Mouse (Mus musculus) v-Abl transformed pro-B cells (cell line): ENCODE results near the gene Aqp9.

Source experiments
- in situ Hi-C, 2 experiments: fragments of 400-800 bp; cut with MboI; formaldehyde crosslinking; loops; one replicate each; pipeline ENCODE4 v1.15.1; 2025; ENCODE audit not compliant: unreplicated experiment in 2 of 2

Aqp9 gene

DNA sequence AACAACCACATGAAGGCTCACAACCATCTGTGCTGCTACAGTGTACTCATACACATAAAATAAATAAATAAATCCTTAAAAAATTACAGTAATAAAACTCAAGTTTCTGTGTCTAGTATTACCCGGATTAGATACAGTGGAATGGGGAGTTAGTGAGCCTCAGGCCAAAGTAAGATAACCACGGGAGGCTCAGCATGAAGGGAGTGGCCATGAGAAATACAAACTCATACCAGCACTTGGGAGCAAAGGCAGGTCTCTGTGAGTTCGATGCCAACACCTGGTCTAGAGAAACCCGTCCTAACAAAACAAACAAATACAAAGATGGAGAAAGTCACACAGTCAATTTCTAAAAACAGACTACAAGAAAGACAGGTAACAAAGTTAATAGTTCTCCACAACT is 18.3 kb downstream of the Aqp9 start:
- in situ Hi-C loops, result no loop called here

DNA sequence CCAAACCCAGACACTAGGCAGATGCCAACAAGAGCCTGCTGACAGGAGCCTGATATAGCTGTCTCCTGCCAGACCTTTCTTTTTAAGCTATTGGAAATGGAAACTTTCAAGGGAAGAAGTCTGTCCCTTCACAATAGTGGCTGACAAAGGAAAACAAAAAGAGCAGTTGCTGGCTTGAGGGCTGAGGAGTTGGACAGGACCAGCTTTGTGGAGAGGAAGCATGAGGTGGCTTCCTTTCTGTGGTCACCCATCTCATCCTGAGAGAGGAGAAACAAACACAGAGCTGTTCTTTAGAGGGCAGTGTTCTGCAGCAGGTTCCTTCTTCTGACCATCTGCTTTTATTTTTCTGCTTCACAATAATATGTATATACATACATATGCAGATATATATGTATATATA is 19.6 kb downstream of the Aqp9 start:
- in situ Hi-C loops, result loop anchor here (25.0 kb wide), 1 partner anchor 1037 kb away; no protein-coding TSS in a partner anchor

DNA sequence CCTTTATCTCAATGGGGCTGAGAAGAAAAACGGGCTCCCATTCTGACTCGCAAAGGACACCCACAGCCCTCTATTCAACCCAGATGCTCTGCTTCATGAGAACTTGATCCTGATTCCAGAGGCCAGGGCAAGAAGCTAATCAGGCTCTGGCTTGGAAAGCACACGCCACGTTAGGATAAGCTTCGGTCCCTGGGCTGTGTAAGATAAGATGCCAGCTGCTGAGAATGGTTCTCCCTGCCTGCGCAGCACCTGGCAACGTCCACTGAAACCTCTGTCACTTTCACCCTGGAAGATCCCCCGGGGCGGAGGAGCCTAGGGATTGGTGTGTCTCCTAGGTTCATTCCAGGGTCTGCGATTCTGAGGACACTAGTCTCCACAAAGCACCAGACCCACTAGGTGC is 22.3 kb downstream of the Aqp9 start:
- in situ Hi-C loops, result loop anchor here (25.0 kb wide), 1 partner anchor 1034 kb away; no protein-coding TSS in a partner anchor

DNA sequence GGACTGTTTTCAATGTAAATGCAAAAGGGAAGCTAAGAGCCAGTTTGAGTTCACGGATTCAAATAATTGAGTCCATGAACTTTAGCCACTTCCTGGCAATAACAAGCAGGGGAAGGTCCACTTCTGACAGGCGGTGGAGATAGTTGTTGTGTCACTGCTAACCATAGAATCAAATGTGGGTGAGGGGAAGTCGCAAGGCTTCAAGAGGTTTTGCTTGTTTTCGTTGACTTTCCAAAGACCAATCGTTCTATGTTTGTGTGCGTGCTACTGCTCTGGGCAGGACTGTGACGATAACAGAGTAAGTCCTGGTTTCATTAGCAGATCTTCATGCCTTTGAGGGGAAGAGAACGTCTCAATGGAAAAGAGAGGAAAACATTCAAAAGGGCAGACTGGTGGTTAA is 28.3 kb downstream of the Aqp9 start:
- in situ Hi-C loops, result loop anchor here (25.0 kb wide), 1 partner anchor 1028 kb away; no protein-coding TSS in a partner anchor

- in situ Hi-C loops, result loop anchor here (10.0 to 25.0 kb wide), 2 partner anchors 476 to 1027 kb away; no protein-coding TSS in a partner anchor
Observed at GRCm38 (mm10) chr9:71138936-71139335, 29.5 kb downstream of the Aqp9 start.

DNA sequence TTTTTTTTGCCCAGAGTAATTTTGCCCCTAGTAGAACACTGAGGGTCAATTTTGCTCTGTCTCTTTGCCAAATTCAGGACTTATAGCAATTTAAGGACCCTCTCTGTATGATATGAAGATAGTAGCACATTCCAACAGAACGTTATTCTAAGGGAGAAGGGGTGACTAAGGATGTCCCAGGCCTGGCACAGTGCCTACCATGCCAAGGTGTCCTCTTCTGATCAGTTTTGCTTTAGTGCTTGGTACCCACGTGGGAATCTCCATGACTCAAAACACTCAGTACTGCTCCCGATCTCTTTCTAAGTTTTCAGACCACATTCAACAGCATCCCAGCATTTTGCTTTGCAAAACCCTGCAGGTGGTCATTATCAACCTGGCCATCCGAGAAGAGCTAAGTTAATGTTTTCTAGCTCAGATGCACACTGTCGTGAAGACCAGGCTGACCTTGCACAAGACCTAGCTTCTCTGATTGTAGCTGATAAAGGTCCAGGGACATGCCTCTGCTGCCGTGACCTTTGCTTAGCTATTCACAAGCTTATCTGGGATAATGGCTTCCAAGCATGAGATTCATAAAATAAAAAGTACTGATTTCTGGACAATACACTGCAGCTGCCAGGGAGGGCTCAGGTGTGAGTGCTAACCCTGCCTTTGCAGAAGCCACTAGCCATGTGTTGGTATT is 31.1 kb downstream of the Aqp9 start:
- in situ Hi-C loops, result loop anchor here (10.0 to 25.0 kb wide), 2 partner anchors 477 to 1025 kb away; no protein-coding TSS in a partner anchor

DNA sequence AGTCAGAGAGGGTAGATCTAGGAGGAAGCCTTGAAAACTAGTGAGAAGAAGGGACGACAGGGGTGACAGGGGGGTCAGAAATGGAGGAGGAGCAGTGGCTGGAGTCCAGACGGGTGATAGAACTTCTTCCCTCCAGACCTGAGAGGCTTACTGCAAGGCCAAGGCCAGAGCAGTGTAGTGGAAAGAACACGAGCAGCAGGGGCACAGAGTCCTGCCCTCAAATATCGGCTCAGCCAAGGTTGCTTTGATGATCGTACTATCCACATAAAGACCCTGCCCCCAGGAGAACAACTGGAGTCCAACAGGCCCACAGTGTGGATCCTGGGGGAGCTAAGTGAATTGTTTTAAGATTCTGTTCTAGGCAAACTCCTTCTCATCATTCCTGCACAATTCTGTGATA is 33.4 kb downstream of the Aqp9 start:
- in situ Hi-C loops, result loop anchor here (10.0 to 25.0 kb wide), 2 partner anchors 480 to 1023 kb away; no protein-coding TSS in a partner anchor

DNA sequence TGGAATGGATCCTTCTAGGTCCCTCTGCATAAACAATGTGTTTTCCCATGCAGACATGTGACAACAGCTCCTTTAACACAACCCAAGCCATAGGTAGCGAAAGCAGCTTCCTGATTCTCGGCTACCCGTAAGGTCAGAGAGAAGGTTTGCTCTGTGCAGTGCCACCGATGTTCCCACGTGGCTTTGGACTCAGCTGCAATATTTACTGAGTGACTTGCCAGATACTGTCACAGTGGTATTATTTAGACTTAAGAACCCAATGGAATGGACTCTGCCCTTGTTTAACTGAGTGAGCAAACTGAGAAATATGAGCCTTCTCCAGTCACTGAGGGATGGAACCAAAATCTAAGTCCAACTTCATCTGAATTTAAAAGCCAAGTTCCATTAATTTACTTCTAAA is 35.3 kb downstream of the Aqp9 start:
- in situ Hi-C loops, result loop anchor here (10.0 to 25.0 kb wide), 2 partner anchors 482 to 1021 kb away; no protein-coding TSS in a partner anchor

- in situ Hi-C loops, result loop anchor here (10.0 to 25.0 kb wide), 2 partner anchors 483 to 1020 kb away; no protein-coding TSS in a partner anchor
Observed at GRCm38 (mm10) chr9:71131822-71132221, 36.7 kb downstream of the Aqp9 start.

- in situ Hi-C loops, result loop anchor here (10.0 to 25.0 kb wide), 2 partner anchors 724 to 1017 kb away; no protein-coding TSS in a partner anchor
Observed at GRCm38 (mm10) chr9:71128911-71129310, 39.6 kb downstream of the Aqp9 start.

DNA sequence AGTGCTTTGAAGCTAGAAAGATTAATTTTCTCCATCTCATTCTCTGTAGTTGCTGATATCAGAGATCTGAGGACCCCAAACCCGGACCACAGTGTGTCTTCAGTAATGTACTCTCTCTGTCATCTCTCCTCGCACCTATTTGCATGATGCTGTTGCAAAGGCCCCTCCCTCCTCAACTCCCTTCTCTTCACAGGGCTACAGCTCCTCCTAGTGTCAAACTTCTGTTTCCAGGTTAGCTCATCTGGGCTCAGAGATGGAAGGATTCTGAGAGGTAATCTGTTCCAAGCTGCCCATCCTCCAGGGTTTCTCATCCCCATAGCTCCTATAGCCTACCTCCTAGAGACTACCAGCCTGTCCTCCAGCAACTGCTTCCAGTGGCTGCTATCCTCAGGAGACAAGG is 42.3 kb downstream of the Aqp9 start:
- in situ Hi-C loops, result loop anchor here (10.0 to 25.0 kb wide), 2 partner anchors 721 to 1014 kb away; no protein-coding TSS in a partner anchor

DNA sequence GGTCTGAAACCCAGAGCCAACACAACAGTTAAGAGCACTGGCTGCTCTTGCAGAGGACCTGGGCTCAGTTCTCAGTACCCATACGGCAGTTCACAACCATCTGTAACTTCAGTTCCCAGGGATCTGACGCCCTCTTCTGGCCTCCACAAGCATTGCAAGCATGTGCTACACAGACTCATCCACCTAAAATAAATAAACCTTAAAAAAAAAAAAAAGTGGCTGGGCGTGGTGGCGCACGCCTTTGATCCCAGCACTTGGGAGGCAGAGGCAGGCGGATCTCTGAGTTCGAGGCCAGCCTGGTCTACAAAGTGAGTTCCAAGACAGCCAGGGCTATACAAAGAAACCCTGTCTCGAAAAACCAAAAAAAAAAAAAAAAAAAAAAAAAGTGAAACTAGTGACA is 45.4 kb downstream of the Aqp9 start:
- in situ Hi-C loops, result loop anchor here in 1 of 2 experiments (10.0 kb wide), 1 partner anchor 718 kb away; no protein-coding TSS in a partner anchor

- in situ Hi-C loops, result loop anchor here in 1 of 2 experiments (10.0 kb wide), 1 partner anchor 716 kb away; no protein-coding TSS in a partner anchor
Observed at GRCm38 (mm10) chr9:71120924-71121323, 47.6 kb downstream of the Aqp9 start.

DNA sequence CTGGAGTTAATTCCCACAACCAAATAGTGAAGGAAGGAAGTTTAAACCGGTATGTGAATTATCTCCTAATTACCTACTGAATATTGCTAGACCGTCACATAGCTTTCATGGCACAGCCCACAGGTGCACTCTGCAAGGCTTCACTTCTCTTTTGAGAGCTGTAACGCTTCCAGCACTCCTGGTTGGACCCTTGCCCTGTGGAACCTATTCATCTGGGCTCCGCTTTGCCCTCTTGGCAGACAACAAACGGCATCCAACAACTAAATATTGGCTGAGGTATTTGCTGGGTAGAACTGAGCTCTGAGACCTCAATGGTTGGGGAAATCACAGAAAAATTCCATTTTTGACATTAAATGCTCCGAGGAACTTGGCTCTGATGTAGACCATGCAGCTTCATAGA is 55.3 kb downstream of the Aqp9 start:
- in situ Hi-C loops, result no loop called here

GRCm38 (mm10) chr9:71103521-71103920 is 65.0 kb downstream of the Aqp9 start:
- in situ Hi-C loops, result no loop called here

DNA sequence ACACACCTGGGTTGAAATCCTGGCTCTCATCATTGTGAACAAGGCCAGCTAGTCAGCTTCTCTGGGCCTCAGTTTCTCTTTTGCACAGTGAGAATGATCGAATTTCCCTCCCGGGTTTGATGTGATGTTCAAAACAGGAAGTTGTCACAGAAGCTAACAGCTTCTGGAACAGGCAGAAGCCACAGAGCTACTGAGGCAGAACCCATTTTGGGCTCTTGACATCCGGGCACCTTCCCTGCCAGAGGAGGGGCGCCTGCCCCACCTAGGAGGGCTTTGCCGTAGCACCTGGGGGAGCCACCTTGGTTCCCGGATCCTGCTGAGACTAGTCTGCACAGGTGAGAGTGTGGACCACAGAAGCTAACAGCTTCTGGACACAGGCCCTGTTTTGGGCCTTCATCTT is 74.4 kb downstream of the Aqp9 start:
- in situ Hi-C loops, result loop anchor here (10.0 kb wide), 2 partner anchors 329 to 689 kb away; no protein-coding TSS in a partner anchor

- in situ Hi-C loops, result loop anchor here (10.0 kb wide), 2 partner anchors 327 to 687 kb away; no protein-coding TSS in a partner anchor
Observed at GRCm38 (mm10) chr9:71092038-71092437, 76.4 kb downstream of the Aqp9 start.

DNA sequence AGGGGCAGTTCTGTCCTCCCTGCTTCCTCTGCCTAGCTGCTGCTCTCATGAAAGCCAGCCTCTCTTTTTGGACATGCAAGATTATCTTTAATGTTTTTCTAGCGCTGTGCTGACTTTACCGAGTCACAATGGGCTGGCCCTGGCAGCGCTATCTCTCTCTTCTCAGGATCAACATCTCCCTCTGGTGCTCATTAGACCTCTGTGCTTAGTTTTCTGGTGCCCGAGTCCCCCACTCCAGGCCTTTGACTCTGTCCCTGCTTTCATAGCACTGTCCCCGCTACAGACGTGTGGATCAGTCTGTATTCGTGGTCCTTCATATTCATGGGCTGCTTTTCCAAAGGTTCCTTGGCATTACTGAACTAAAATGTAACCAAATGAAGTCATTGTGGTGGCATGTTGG is 89.3 kb downstream of the Aqp9 start:
- in situ Hi-C loops, result loop anchor here in 1 of 2 experiments (10.0 kb wide), 2 partner anchors 144 to 314 kb away; no protein-coding TSS in a partner anchor

DNA sequence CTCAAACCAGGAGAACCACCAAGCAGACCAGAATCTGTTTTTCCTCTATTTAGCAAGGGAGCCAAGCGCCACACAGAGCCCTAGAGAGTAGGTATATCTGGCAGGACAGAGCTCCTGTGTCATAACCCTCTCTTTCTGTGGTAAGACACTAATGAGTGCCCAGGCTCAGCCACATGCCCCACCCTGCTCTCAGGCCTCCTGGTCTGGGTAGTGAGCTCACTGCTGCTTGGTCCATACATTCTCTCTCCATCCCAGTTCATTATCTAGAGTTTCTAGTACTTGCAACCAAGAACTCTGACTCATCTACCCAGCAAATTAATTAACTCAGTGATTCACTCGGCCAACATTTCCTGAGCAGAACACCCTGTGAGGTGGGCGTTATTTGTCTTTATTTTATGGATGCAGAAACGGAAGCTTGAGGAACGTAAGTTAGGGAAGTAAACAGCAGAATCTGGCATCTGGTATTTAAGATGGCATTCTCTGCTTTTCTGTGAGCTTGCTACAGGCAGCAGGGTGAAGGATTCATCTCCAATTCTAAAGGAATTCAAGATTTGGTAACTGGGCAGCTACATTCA is 91.1 kb downstream of the Aqp9 start:
- in situ Hi-C loops, result loop anchor here in 1 of 2 experiments (10.0 kb wide), 2 partner anchors 143 to 313 kb away; no protein-coding TSS in a partner anchor

DNA sequence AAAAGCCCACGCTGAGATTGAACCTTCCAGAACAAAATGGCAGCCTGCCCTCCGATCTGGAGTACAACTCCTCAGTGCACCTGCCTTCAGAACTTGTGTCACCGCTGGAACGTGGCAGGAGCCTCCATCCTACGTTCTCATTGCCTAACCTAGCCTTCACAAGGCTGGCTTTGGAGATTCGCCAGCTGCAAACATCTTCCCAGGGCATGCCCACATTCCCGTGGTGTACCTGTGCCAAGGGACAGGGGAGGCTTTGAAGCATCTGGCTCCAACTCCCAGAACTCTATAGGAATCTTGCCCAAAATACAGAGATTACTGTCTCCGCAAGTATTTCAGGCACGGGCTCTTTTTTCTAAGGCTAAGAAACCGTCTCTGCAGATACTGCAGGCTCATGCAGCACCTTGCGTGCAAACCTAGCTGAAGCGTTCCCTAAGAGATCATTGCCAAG is 92.3 kb downstream of the Aqp9 start:
- in situ Hi-C loops, result loop anchor here in 1 of 2 experiments (10.0 kb wide), 2 partner anchors 141 to 311 kb away; no protein-coding TSS in a partner anchor

- in situ Hi-C loops, result loop anchor here (5.0 to 10.0 kb wide), 8 partner anchors 87 to 407 kb away; no protein-coding TSS in a partner anchor
Observed at GRCm38 (mm10) chr9:71073831-71074230, 94.7 kb downstream of the Aqp9 start.
